Mouse (Mus musculus): ENCODE data around the gene 1700066M21Rik. TPM values are rescaled to one million over a fixed set of nuclear protein-coding genes. Genes with fewer than 3 reads are reported as not detected.
A peak's percentile ranks its signal among the peaks of the same experiment; 100 is the strongest.

Gene 1700066M21Rik
- polyA plus RNA-seq, 1 experiment from 2014 or later, result 11.0 TPM

DNA sequence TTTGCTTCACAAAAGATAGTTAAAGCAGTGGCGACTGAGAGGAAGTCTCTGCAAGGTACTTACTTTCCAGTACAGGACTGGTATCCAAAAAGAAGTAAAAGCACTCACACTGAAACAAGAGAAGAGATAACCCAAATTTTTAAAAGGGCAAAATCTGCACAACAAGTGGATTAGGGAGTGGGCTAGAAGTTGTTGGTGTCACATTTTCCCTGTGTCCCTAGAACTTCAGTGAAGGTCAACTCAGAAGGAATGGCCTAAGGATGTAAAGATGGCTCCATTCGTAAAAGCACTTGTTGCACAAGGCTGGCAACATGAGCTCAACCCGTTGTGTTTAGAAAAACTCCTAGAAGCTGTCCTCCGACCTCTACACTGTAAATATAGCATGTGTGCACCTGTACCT lies 8.3 kb upstream of the 1700066M21Rik start:
- Histone ChIP-seq H3K27ac (replicated peaks) (no peak overlapping the region), H3K27me3 (replicated peaks; ENCODE audit: low read depth, poor library complexity, severe bottlenecking) (no peaks in the 10 kb centered on the region), H3K4me3 (no peak overlapping the region), H3K9me3 (no peaks in the 10 kb centered on the region), H3K36me3 (replicated peaks) (peaks cover 10% of the 10 kb centered on the region), H3K4me1 (no peaks in the 10 kb centered on the region)
- WGBS, result 79% methylated on average over 4 of the region's 4 CpGs
- DNase-seq (ENCODE audit: low spot score), result no peak

DNA sequence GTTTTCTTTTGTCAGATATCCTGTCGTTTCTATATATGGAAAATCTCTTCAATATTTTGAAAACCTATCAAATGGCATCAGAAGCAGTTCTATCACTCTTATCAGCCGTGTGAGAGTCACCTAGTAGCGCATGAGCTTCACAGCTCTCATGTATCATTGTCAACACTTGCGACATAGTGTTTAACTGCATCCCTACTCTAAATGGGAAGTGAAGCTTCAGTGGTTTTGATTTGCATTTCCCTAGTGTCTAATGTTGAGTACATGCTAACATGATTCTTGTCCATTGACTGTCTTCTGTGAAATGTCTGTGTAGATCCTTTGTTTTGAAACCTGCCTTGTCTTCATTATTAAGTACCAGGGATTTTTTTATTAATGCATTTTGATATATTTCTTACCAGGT lies 7.0 kb upstream of the 1700066M21Rik start:
- Histone ChIP-seq H3K27me3 (replicated peaks; ENCODE audit: low read depth, poor library complexity, severe bottlenecking) (no peaks in the 10 kb centered on the region), H3K27ac (replicated peaks) (no peak overlapping the region), H3K9me3 (no peaks in the 10 kb centered on the region), H3K36me3 (replicated peaks) (peaks cover 10% of the 10 kb centered on the region), H3K4me3 (no peak overlapping the region), H3K4me1 (no peaks in the 10 kb centered on the region)
- no peak for DNase-seq (ENCODE audit: low spot score)
- 90% methylated on average over 4 of the region's 4 CpGs for WGBS

DNA sequence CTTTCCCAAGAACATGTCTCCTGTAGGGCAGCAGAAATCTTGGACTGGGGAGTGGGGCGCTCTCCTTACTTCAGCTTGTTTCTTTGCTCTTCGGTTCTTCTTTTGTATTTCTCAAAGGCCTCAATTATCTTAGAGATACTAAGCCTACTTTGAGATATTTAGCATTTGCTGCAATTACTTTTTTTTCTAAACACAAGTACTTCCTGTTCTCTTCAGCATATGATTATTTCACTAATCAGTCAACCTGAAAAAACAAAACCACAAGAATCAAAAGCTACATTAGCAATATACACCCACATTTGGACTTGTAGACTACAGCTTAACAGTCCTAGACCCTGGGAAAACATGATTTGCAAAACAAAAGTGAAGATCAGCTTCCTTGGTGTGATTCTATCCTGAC lies 2.1 kb upstream of the 1700066M21Rik start:
- Histone ChIP-seq H3K27me3 (replicated peaks; ENCODE audit: low read depth, poor library complexity, severe bottlenecking) (no peaks in the 10 kb centered on the region), H3K4me1 (peaks cover 13% of the 10 kb centered on the region), H3K36me3 (replicated peaks) (peaks cover 10% of the 10 kb centered on the region), H3K4me3 (no peak overlapping the region), H3K9me3 (no peaks in the 10 kb centered on the region), H3K27ac (replicated peaks) (no peak overlapping the region)
- DNase-seq (ENCODE audit: low spot score), result no peak
- WGBS, result 89% methylated on average over 2 of the region's 2 CpGs

DNA sequence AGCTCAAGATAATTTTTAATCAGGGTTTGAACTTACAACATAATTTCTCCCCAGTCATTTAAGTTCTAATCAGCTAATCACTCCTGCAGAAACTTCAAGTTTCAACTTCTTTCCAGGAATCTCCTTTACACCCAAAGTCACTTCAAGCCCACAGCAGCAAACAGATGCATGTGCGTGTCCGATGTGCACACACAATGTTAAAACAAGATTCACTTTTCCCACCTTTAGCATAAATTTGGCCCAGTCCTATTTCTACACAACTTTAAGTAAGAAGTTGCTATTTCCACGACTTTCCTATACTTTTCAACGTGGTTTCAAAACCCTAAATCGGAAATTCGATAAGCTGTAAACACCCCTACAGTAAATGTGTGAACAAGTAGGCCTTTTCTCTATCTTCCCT lies 614 bp upstream of the 1700066M21Rik start:
- H3K9me3 ChIP-seq, result no peaks in the 10 kb centered on the region
- H3K27ac ChIP-seq (replicated peaks), result peak overlapping the region; percentile 90
- 70% methylated on average over 6 of the region's 6 CpGs for WGBS
- H3K27me3 ChIP-seq (replicated peaks; ENCODE audit: low read depth, poor library complexity, severe bottlenecking), result no peaks in the 10 kb centered on the region
- H3K4me3 ChIP-seq, result peak overlapping the region; percentile 84
- DNase-seq (ENCODE audit: low spot score), result no peak
- H3K4me1 ChIP-seq, result peaks cover 13% of the 10 kb centered on the region
- H3K36me3 ChIP-seq (replicated peaks), result peaks cover 10% of the 10 kb centered on the region

DNA sequence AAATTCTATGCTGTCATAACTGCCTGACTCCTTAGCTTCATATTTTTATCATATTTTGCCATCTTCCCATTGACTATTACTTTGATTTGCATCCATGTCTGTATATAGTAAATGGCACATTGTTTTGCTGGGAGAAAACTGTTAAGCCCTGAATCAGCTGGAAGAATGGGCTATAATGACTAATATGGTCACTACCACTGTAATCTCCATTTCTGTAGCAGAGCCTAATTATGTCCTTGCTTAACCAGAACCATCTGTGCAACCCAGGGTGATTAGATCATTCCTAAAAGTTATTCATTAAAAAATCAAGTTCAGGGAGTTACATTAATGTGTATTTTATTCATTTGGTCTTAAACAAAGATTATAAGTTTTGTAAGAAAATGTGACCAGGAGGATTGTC lies 9.1 kb downstream of the 1700066M21Rik start:
- Histone ChIP-seq H3K27me3 (replicated peaks; ENCODE audit: low read depth, poor library complexity, severe bottlenecking) (no peaks in the 10 kb centered on the region), H3K4me1 (no peaks in the 10 kb centered on the region), H3K36me3 (replicated peaks) (peaks cover 40% of the 10 kb centered on the region), H3K4me3 (no peak overlapping the region), H3K9me3 (no peaks in the 10 kb centered on the region), H3K27ac (replicated peaks) (no peak overlapping the region)
- DNase-seq (ENCODE audit: low spot score), result no peak

DNA sequence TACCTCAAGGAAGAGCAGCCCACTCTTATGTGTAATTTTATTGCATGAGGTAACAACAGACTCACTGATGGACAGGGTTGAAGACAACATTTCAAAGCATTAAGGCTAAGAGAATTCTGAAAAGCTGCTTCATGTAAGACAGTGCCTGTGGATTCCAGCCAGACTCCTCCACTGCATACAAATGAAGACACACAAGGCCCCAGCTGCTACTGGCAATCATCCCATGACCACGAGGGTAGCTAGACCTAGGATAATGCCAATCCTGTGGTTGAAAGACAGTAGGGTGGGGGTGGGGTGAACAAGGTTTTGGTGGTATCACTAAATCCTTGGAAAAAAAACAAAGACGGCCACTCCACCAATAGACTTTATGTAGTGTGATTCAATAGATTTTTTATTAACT lies 10.5 kb downstream of the 1700066M21Rik start:
- no peak overlapping the region for H3K4me3 ChIP-seq
- no peaks in the 10 kb centered on the region for H3K4me1 ChIP-seq
- H3K27ac ChIP-seq (replicated peaks), result no peak overlapping the region
- H3K36me3 ChIP-seq (replicated peaks), result peaks cover 49% of the 10 kb centered on the region
- no peaks in the 10 kb centered on the region for H3K27me3 ChIP-seq (replicated peaks; ENCODE audit: low read depth, poor library complexity, severe bottlenecking)
- WGBS, result 88% methylated on average over 2 of the region's 2 CpGs
- no peaks in the 10 kb centered on the region for H3K9me3 ChIP-seq
- no peak for DNase-seq (ENCODE audit: low spot score)

DNA sequence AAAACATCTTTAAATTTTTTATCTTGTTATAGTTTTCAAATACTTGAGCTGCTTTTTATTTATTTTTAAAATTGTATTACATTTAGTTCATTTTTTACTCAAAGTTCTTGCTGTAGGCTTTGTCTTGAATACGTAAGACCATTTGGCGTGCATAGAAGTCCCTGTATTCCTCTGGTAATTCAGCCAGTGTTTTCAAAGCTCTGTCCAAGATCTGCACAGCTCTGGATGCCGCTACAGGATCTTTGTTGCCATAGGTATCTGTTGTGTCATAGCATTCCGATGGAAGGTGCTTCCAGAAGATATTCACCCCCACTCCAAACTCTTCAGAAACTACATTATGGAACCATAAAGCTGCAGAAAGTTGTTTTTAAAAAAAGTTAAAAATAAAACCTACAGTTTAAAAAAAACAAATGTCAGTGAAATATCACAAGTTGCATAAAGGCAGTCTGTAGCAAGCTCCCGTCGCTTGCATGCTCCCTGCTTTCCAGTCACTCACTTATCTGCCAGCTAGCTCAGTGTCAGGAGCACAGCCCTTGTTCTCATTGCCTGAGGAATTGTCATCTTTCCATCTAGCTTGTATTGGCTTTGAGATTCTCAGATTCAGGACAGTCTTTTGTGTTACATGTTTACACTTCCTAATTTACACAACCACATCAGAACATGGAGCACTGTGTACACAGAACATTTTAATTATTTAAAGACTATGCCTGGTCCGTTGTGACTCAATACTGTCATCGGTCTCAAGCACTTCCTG lies 11.2 kb downstream of the 1700066M21Rik start:
- 93% methylated on average over 8 of the region's 8 CpGs for WGBS
- H3K4me1 ChIP-seq, result no peaks in the 10 kb centered on the region
- H3K36me3 ChIP-seq (replicated peaks), result peaks cover 56% of the 10 kb centered on the region
- H3K27ac ChIP-seq (replicated peaks), result no peak overlapping the region
- H3K27me3 ChIP-seq (replicated peaks; ENCODE audit: low read depth, poor library complexity, severe bottlenecking), result no peaks in the 10 kb centered on the region
- no peak overlapping the region for H3K4me3 ChIP-seq
- no peaks in the 10 kb centered on the region for H3K9me3 ChIP-seq
- no peak for DNase-seq (ENCODE audit: low spot score)

DNA sequence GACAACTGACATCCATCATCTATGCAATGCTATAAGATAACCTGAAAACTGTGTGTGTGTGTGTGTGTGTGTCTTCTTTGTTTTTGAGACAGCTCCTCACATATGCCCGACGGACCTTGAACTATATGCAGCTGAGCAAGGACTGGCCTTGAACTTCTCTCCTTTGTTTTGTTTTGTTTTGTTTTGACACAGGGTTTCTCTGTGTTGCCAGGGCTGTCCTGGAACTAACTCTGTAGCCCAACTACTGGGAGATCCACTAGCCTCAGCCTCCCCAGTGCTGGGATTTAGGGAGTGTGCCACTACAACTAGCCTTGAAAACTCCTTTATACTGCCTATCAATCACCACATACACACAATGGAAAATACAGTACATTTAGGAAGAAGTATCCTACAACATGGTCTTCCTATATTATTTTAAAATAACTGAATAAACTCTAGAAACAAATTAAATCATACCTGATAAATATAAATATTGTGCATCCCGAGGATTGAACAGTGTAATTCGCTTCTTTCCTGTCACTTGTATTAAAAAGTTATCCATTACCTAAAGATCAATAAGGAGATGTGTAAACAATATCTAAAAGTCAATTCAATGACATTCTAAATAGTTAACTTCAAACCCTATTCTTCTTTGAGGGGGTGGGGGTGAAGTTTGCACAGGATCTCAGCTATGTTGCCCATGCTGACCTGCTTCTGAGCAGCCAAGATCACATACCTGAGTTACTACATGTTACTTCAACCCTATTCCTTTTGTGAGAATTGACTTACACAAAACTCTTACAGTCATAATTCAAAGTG lies 13.8 kb downstream of the 1700066M21Rik start:
- peaks cover 77% of the 10 kb centered on the region for H3K36me3 ChIP-seq (replicated peaks)
- H3K27ac ChIP-seq (replicated peaks), result no peak overlapping the region
- H3K4me3 ChIP-seq, result no peak overlapping the region
- WGBS, result 89% methylated on average over 4 of the region's 4 CpGs
- H3K4me1 ChIP-seq, result no peaks in the 10 kb centered on the region
- no peak for DNase-seq (ENCODE audit: low spot score)
- H3K27me3 ChIP-seq (replicated peaks; ENCODE audit: low read depth, poor library complexity, severe bottlenecking), result no peaks in the 10 kb centered on the region
- H3K9me3 ChIP-seq, result no peaks in the 10 kb centered on the region

DNA sequence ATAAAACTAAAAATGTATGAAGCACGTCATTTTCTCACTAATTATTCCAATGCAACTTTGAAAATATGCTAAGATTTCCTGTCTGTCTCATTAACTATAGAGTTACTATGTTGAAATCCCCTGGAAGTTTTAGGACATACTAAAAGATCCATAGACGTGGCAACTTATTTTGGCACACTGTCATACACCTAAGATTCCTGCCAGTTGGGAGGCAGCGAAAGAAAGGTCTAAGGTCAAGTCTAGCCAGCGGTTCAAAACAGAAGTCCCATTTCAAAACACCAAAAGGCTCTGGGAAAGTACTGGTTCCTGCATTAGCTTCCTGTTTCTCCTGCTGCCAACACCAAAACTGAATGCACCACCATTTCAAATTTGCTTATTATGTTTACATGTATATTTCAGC lies 15.0 kb downstream of the 1700066M21Rik start:
- Histone ChIP-seq H3K27ac (replicated peaks) (no peak overlapping the region), H3K9me3 (no peaks in the 10 kb centered on the region), H3K4me3 (no peak overlapping the region), H3K27me3 (replicated peaks; ENCODE audit: low read depth, poor library complexity, severe bottlenecking) (no peaks in the 10 kb centered on the region), H3K4me1 (no peaks in the 10 kb centered on the region), H3K36me3 (replicated peaks) (peaks cover 90% of the 10 kb centered on the region)
- DNase-seq (ENCODE audit: low spot score), result no peak
- 89% methylated on average over 4 of the region's 4 CpGs for WGBS

DNA sequence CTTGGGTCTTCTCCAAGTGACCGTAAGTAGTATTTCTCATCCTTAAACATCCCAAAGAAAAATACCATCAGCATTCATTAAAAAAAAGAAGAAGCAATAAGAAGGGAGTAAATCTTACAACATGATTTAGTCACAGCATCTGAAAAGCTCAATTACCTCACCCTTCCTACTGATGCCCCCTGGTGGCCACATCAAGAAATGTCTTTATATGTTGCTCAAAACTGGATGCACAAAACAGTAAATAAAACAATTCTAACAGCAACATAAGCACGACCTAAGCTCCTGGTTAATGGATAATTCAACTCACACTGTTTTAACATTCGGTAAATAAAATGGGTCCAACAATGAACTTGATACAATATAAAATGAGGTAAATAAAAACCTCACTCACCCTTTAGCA lies 16.6 kb downstream of the 1700066M21Rik start:
- Histone ChIP-seq H3K4me3 (no peak overlapping the region), H3K4me1 (no peaks in the 10 kb centered on the region), H3K27me3 (replicated peaks; ENCODE audit: low read depth, poor library complexity, severe bottlenecking) (no peaks in the 10 kb centered on the region), H3K27ac (replicated peaks) (no peak overlapping the region), H3K9me3 (no peaks in the 10 kb centered on the region), H3K36me3 (replicated peaks) (peaks cover 92% of the 10 kb centered on the region)
- DNase-seq (ENCODE audit: low spot score), result peak; percentile 48
- 69% methylated on average over 3 of the region's 3 CpGs for WGBS

DNA sequence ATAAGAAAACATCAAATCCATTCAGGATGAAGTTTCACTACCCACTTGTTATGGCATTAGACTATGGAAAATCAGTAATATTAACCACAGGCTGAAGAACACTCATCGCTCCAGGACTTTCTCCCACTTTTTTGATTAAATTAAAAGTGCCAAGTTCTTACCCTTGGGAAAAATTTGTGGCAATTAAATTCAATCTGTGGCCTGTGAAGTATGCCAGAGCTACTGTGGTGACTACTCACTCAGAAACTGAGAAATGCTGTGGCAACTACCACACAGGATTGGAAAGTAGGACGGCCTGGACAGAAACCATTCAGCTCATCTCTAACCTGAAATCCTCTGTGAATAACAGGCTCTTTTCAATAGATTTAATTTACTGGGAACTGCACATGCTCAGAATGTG lies 22.9 kb downstream of the 1700066M21Rik start:
- 93% methylated on average over 2 of the region's 2 CpGs for WGBS
- H3K36me3 ChIP-seq (replicated peaks), result peaks cover 71% of the 10 kb centered on the region
- H3K27ac ChIP-seq (replicated peaks), result no peak overlapping the region
- no peak for DNase-seq (ENCODE audit: low spot score)
- H3K27me3 ChIP-seq (replicated peaks; ENCODE audit: low read depth, poor library complexity, severe bottlenecking), result no peaks in the 10 kb centered on the region
- no peaks in the 10 kb centered on the region for H3K9me3 ChIP-seq
- peaks cover 1% of the 10 kb centered on the region for H3K4me1 ChIP-seq
- H3K4me3 ChIP-seq, result no peak overlapping the region

DNA sequence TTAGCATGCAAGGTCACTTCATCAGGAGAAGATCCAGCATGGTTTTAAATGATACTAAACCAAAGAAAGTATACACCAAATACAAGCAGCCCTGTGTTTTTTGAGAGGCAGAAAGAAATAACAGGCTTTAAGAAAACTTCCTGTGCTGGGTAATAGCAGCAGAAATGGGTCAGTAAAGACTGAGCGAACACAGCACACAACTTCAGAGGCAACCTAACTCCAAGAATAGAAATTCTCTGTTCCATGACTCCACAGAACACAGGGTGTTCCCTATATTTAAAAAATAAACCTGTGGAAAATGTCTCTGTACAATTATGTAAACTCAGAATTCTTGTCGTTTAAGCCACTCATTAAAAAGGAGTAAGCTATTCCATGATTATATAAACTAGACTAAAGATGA lies 23.5 kb downstream of the 1700066M21Rik start:
- DNase-seq (ENCODE audit: low spot score), result no peak
- H3K27me3 ChIP-seq (replicated peaks; ENCODE audit: low read depth, poor library complexity, severe bottlenecking), result no peaks in the 10 kb centered on the region
- 92% methylated on average over 2 of the region's 2 CpGs for WGBS
- H3K9me3 ChIP-seq, result no peaks in the 10 kb centered on the region
- peaks cover 66% of the 10 kb centered on the region for H3K36me3 ChIP-seq (replicated peaks)
- H3K4me1 ChIP-seq, result peaks cover 5% of the 10 kb centered on the region
- H3K27ac ChIP-seq (replicated peaks), result no peak overlapping the region
- no peak overlapping the region for H3K4me3 ChIP-seq

DNA sequence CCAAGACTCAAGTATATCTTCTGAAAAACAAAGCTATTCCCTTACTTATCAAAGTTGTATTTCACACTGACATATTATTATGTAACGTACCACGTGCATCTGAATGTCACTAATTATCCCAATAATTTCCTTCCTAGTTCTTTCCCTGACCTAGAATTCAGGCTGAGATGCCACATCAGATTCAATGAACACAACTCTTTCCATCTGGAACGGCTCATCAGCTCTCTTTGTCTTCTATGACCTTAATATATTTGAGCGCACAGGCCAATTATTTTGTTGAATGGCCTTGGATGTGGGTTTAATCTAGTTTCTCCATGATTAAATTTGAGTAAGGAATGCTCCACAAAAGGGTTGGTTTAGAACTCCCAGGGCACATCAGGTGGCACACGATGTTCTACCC lies 24.7 kb downstream of the 1700066M21Rik start:
- H3K27me3 ChIP-seq (replicated peaks; ENCODE audit: low read depth, poor library complexity, severe bottlenecking), result no peaks in the 10 kb centered on the region
- peaks cover 54% of the 10 kb centered on the region for H3K36me3 ChIP-seq (replicated peaks)
- no peak overlapping the region for H3K27ac ChIP-seq (replicated peaks)
- H3K4me1 ChIP-seq, result peaks cover 6% of the 10 kb centered on the region
- H3K4me3 ChIP-seq, result no peak overlapping the region
- WGBS, result 92% methylated on average over 5 of the region's 5 CpGs
- H3K9me3 ChIP-seq, result no peaks in the 10 kb centered on the region
- DNase-seq (ENCODE audit: low spot score), result no peak

Data from embryonic facial prominence, embryonic 10.5 days (tissue).